Comparison of ENCODE assay signal across 9 mouse cellular contexts in genomic region chr11:76477095-76477525, GRCm38 (mm10).
DNase-seq lines count a peak whose midpoint lies in the region; ATAC-seq and TF ChIP-seq lines count a peak whose summit lies in the region.
"Had no signal": no experiment of that assay in that cellular context is flagged by ENCODE, and none has a peak within 500 bp of the region (broad histone marks: within the 10 kb centered on the region; RNA-seq: fewer than 3 reads in every experiment).

No protein-coding gene starts in this region.

- no peak for TF ChIP-seq POLR2A in small intestine, adult 2 months (IDR thresholded peaks at IDR 0.05; ENCODE audit: low read depth, low read length)

- no peak for TF ChIP-seq CTCF in lung, embryonic 14.5 days (IDR thresholded peaks at IDR 0.05; ENCODE audit: low read depth)
- no peak for TF ChIP-seq CTCF in small intestine, adult 2 months (IDR thresholded peaks at IDR 0.05; ENCODE audit: extremely low read depth, insufficient read length, insufficient replicate concordance, low read depth, low read length)

- intact Hi-C loops in heart, postnatal 10 days (cut with DNase I): no loop called here

- no peak overlapping the region for H3K9ac ChIP-seq in lung, embryonic 14.5 days
- H3K9ac ChIP-seq in embryonic facial prominence, embryonic 15.5 days: no peak overlapping the region

- no peak overlapping the region for H3K4me2 ChIP-seq in lung, embryonic 14.5 days
- no peak overlapping the region for H3K4me2 ChIP-seq in embryonic facial prominence, embryonic 15.5 days (replicated peaks)
- H3K4me2 ChIP-seq: liver, embryonic 11.5 days had no signal

- WGBS in lung, embryonic 14.5 days: 30% methylated on average over 5 of the region's 5 CpGs
- 18% methylated on average over 5 of the region's 5 CpGs for WGBS in embryonic facial prominence, embryonic 15.5 days
- 16% methylated on average over 5 of the region's 5 CpGs for WGBS in small intestine, adult 2 months

- no peak for ATAC-seq in lung, embryonic 14.5 days (ENCODE audit: insufficient read depth)
- ATAC-seq in embryonic facial prominence, embryonic 15.5 days (ENCODE audit: insufficient number of reproducible peaks, low FRiP score, low TSS enrichment, low read depth): peak; percentile 61

- 0 out of 2 replicates have a peak, but pooled peaks cover 2% of the 10 kb centered on the region for H3K4me1 ChIP-seq in lung, embryonic 14.5 days (ENCODE audit: insufficient read depth)
- H3K4me1 ChIP-seq in embryonic facial prominence, embryonic 15.5 days: peaks cover 31% of the 10 kb centered on the region
- H3K4me1 ChIP-seq in small intestine, adult 2 months (ENCODE audit: control insufficient read depth, insufficient read depth, insufficient read length, low read length): peaks cover 55% of the 10 kb centered on the region

- peak overlapping the region; percentile 40; the same call in 1 of the 2 replicates for H3K27ac ChIP-seq in lung, embryonic 14.5 days (ENCODE audit: low read depth)
- H3K27ac ChIP-seq in embryonic facial prominence, embryonic 15.5 days (replicated peaks): peak overlapping the region; percentile 55
- peak overlapping the region; percentile 99 for H3K27ac ChIP-seq in small intestine, adult 2 months (ENCODE audit: insufficient read depth, low read depth, low read length)

- H3K27me3 ChIP-seq in lung, embryonic 14.5 days (ENCODE audit: insufficient read depth, low read length): no peaks in the 10 kb centered on the region
- no peaks in the 10 kb centered on the region for H3K27me3 ChIP-seq in embryonic facial prominence, embryonic 15.5 days
- no peaks in the 10 kb centered on the region for H3K27me3 ChIP-seq in small intestine, adult 2 months (ENCODE audit: control insufficient read depth, insufficient read depth, low read length)

- no peak for DNase-seq in lung, embryonic 14.5 days
- DNase-seq in lung, postnatal 10 days: no peak
- DNase-seq in kidney, postnatal 10 days: peak; percentile 51
- no peak for DNase-seq in right cerebral cortex, postnatal 36 days (ENCODE audit: low spot score in 2 of 2)
- DNase-seq in heart, postnatal 10 days: no peak
- no peak for DNase-seq in cerebellum, adult 11-12 months

- peaks cover 42% of the 10 kb centered on the region for H3K36me3 ChIP-seq in lung, embryonic 14.5 days (ENCODE audit: insufficient read depth)
- H3K36me3 ChIP-seq in embryonic facial prominence, embryonic 15.5 days: peaks cover 35% of the 10 kb centered on the region
- H3K36me3 ChIP-seq in small intestine, adult 2 months (ENCODE audit: control insufficient read depth, insufficient read depth, low read length): peaks cover 42% of the 10 kb centered on the region

- no peak overlapping the region for H3K4me3 ChIP-seq in lung, embryonic 14.5 days (ENCODE audit: low read depth, low read length)
- H3K4me3 ChIP-seq in embryonic facial prominence, embryonic 15.5 days (replicated peaks): no peak overlapping the region
- peak overlapping the region; percentile 62 for H3K4me3 ChIP-seq in small intestine, adult 2 months (ENCODE audit: low read depth, low read length)

- H3K9me3 ChIP-seq in lung, embryonic 14.5 days (ENCODE audit: low read depth, low read length): no peaks in the 10 kb centered on the region
- no peaks in the 10 kb centered on the region for H3K9me3 ChIP-seq in embryonic facial prominence, embryonic 15.5 days (replicated peaks)

Comparison
In these comparisons a context has a peak if more than half of its experiments do, and no peak if none do; other contexts are left out.
1. H3K27ac ChIP-seq: peak in every context shown above with its lines; median percentile 99 in small intestine, adult 2 months; 55 in embryonic facial prominence, embryonic 15.5 days; 40 in lung, embryonic 14.5 days.